Mouse (Mus musculus) midbrain, embryonic 15.5 days (tissue): Measurements from ENCODE around the gene Tbc1d22a. TPM values are rescaled to one million over a fixed set of nuclear protein-coding genes. Genes with fewer than 3 reads are reported as not detected.
A peak's percentile ranks its signal among the peaks of the same experiment; 100 is the strongest.

Source experiments
- ATAC-seq: fragments of 200-750 bp; cut with Nextera tagmentation; replicated peaks from 2 replicates; pipeline ENCODE4 v1.8.0; 2017; ENCODE audit warnings: moderate TSS enrichment
- H3K27ac ChIP-seq: fragments of 300-500 bp; sonication (generic); 2 replicates; pipeline ENCODE4 v1.5.1; 2015; ENCODE audit warnings: mild to moderate bottlenecking, inconsistent platforms
- H3K27me3 ChIP-seq: fragments of 300-500 bp; sonication (generic); replicated peaks from 2 replicates; pipeline ENCODE4 v1.6.1; 2015; ENCODE audit warnings: inconsistent platforms
- H3K36me3 ChIP-seq: fragments of 300-500 bp; sonication (generic); replicated peaks from 2 replicates; pipeline ENCODE4 v1.6.1; 2015; ENCODE audit warnings: inconsistent platforms
- H3K4me1 ChIP-seq: fragments of 300-500 bp; sonication (generic); 2 replicates; pipeline ENCODE4 v1.6.1; 2015; ENCODE audit warnings: inconsistent platforms
- H3K4me2 ChIP-seq: fragments of 300-500 bp; sonication (generic); 2 replicates; pipeline ENCODE4 v1.6.1; 2015; ENCODE audit warnings: inconsistent platforms, mild to moderate bottlenecking, moderate library complexity
- H3K4me3 ChIP-seq: fragments of 300-500 bp; sonication (generic); 2 replicates; pipeline ENCODE4 v1.5.1; 2015; ENCODE audit warnings: mild to moderate bottlenecking, inconsistent platforms
- H3K9ac ChIP-seq: fragments of 300-500 bp; sonication (generic); 2 replicates; pipeline ENCODE4 v1.6.1; 2015; ENCODE audit warnings: mild to moderate bottlenecking, inconsistent platforms
- H3K9me3 ChIP-seq: fragments of 300-500 bp; sonication (generic); 2 replicates; pipeline ENCODE4 v1.6.1; 2016; ENCODE audit warnings: inconsistent platforms
- WGBS: fragments of 180-500 bp; shearing (Covaris S2); methylation state at CpG from one replicate; pipeline ENCODE4 v1.1.7; 2015; ENCODE audit warnings: mixed read lengths; 5-methylcytosine and 5-hydroxymethylcytosine counted together
- polyA plus RNA-seq: library from polyadenylated mRNA; unstranded; fragments of >200 nt; fragmentation: Nextera tagmentation; extraction: Ambion mirVana; gene quantifications from 2 replicates; pipeline ENCODE4 v1.2.1, GENCODE M21; 2015

Tbc1d22a gene
- polyA plus RNA-seq, 1 experiment from 2014 or later, result 14.3 TPM

DNA sequence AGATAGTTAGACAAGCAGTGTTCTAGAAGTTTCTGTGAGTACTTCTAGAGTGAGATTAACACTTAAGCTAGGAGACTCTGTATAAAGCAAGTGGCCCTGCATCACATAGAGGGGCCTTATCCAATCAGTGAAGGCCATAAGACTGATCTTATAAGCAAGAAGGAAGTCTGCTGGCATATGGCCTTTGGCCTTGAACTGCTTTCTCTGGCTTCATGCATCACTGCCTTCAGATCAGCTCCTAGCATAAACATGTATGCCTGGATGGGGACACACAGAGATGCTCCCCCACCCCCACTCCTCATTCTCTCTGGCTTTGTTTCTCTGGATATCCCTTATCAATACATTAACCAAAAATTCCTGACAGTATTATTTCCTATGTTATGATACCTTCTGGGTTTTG, 218.5 kb downstream of the Tbc1d22a start:
- no peak for ATAC-seq

DNA sequence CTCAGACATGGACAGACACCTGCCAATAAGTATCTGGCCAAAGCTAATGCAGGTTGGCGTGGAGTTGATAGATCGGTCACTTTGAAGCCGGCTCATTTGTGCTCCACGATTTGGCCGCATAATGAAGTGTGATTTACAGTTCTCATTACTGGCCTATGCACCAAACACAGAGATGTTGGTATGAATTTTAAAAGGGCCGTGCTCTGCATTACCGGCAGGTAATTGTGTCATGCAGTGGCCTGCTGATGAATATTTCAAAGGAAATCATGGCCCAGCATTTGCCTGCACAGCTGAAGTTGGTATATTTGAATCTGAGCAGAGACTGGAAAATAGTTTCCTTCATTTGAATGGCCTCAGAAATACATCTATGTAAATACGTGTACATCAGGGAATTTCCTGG, 219.1 kb downstream of the Tbc1d22a start:
- peak overlapping the region; percentile 61 for H3K27ac ChIP-seq
- 56% methylated on average over 8 of the region's 8 CpGs for WGBS
- H3K4me3 ChIP-seq, result no peak overlapping the region
- peaks cover 4% of the 10 kb centered on the region; the same call in 1 of the 2 replicates for H3K4me1 ChIP-seq
- H3K27me3 ChIP-seq, result no peaks in the 10 kb centered on the region
- H3K36me3 ChIP-seq, result no peaks in the 10 kb centered on the region
- H3K9ac ChIP-seq, result no peak overlapping the region
- ATAC-seq, result 0 out of 2 replicates have a peak, but pooled peaks have one; percentile 30
- H3K4me2 ChIP-seq, result no peak overlapping the region
- H3K9me3 ChIP-seq, result no peaks in the 10 kb centered on the region

More for the DNA sequence above, 218.5 kb downstream of the Tbc1d22a start:
- peak overlapping the region; percentile 61; the same call in 1 of the 2 replicates for H3K27ac ChIP-seq
- H3K4me3 ChIP-seq, result no peak overlapping the region
- no peaks in the 10 kb centered on the region for H3K9me3 ChIP-seq
- H3K27me3 ChIP-seq, result no peaks in the 10 kb centered on the region
- no peaks in the 10 kb centered on the region for H3K36me3 ChIP-seq
- peaks cover 4% of the 10 kb centered on the region; the same call in 1 of the 2 replicates for H3K4me1 ChIP-seq
- H3K9ac ChIP-seq, result no peak overlapping the region
- no peak overlapping the region for H3K4me2 ChIP-seq

DNA sequence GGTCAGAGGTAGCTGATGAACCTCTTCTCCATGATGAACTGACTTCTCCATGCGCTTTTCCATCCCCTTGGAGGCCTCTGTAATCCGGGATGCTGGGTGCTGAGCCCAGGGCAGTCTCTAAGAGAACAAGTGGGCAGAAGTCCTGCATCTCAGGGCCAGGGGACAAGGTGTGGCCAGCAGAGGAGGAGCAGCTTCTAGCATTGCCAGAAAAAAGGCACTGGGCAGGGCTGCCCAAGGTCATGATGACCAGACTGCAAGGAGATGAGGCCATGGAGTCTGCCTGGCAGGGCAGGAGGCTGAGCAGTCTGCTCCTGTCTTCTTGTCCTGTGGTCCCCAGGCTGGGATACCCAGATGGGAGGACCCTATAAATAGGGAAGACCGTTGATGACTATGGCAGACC, 220.0 kb downstream of the Tbc1d22a start:
- Histone ChIP-seq H3K27me3 (no peaks in the 10 kb centered on the region), H3K9me3 (no peaks in the 10 kb centered on the region), H3K27ac (peak overlapping the region; percentile 46), H3K4me3 (no peak overlapping the region), H3K9ac (no peak overlapping the region), H3K4me1 (peaks cover 4% of the 10 kb centered on the region; the same call in 1 of the 2 replicates), H3K36me3 (no peaks in the 10 kb centered on the region), H3K4me2 (no peak overlapping the region)
- ATAC-seq, result no peak
- 89% methylated on average over 3 of the region's 3 CpGs for WGBS

DNA sequence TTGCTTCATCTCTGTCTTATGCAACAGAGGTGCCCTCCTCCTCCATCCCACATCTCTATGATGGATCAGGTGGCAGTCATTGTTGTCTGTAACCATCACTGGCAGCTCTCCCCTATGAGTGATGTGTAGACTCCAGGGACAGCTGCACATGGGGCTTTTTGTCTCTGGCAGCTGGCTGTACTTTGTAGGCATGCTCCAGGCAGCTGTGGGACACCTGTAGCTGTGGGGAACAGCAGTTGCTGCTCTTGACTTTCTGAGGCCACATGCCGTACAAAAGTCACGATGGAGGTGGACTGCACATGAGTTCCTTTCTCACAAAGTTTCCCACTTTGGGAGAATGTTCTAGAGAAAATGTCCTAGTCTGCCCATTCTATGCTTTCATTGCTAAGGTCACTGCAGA, 223.1 kb downstream of the Tbc1d22a start:
- ATAC-seq, result no peak
- Histone ChIP-seq H3K4me2 (no peak overlapping the region), H3K9ac (no peak overlapping the region), H3K4me1 (peaks cover 4% of the 10 kb centered on the region; the same call in 1 of the 2 replicates), H3K27ac (no peak overlapping the region), H3K9me3 (no peaks in the 10 kb centered on the region), H3K4me3 (no peak overlapping the region), H3K36me3 (no peaks in the 10 kb centered on the region), H3K27me3 (no peaks in the 10 kb centered on the region)
- 98% methylated on average over 2 of the region's 2 CpGs for WGBS

DNA sequence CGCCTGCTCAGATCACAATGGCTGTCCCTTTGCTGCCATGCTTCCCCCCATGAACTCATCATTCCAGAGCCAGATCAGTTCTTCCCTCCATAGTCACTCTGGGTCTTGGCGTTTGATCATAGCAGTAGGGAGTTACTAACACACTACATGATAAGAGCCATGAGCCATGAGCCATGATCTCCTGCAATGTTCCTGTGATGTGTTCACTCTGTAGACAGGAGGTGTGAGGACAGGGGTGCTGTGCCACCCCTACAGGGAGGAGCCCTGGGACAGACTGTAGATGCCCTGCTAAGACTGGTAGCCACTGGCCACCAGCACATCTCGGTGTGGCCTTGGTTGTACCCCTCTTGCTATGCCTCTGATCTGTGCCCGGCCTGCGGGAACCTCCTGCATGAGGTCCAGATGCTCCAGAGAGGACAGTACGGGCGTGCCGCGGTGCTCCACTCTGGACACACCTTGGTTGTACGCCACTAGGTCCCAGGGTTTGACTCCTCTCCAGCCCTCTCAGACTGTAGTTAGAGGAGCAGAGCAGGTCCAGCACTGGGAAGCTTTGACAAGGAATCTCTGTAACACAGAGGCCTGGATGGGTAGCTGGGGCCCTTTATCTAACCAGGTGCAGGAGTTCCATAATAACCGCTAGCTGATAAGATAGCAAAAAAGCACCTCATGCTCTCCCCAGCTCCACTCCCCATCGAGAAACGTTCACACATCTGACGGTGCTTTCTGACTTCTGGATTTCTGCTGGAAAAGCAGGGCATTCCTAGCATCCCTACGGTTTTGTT, 224.9 kb downstream of the Tbc1d22a start:
- H3K9ac ChIP-seq, result no peak overlapping the region
- H3K4me3 ChIP-seq, result no peak overlapping the region
- WGBS, result 96% methylated on average over 15 of the region's 15 CpGs
- ATAC-seq, result no peak
- no peak overlapping the region for H3K4me2 ChIP-seq
- no peaks in the 10 kb centered on the region for H3K9me3 ChIP-seq
- no peaks in the 10 kb centered on the region for H3K27me3 ChIP-seq
- no peak overlapping the region for H3K27ac ChIP-seq
- no peaks in the 10 kb centered on the region for H3K4me1 ChIP-seq
- H3K36me3 ChIP-seq, result no peaks in the 10 kb centered on the region

DNA sequence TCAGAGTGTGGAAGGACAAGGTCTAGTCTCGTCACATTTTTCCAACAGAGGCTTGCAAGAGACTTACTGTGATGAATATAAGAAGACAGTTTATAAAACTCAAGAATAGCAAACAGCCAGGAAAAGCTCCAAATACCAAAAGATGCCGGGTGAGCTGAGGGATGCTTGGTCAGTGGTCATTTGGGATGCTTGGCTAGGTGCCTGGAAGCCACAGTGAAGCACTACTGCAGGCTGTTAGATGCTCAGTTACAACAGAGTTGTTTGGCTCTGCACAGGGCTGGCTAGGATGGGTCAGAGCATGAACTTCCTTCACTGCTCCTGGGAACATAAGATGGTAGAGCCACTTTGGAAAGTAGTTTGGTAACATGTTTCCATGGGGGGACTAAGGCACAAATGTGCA, 230.0 kb downstream of the Tbc1d22a start:
- Histone ChIP-seq H3K27me3 (no peaks in the 10 kb centered on the region), H3K4me2 (no peak overlapping the region), H3K27ac (no peak overlapping the region), H3K4me1 (no peaks in the 10 kb centered on the region), H3K9me3 (no peaks in the 10 kb centered on the region), H3K9ac (no peak overlapping the region), H3K36me3 (no peaks in the 10 kb centered on the region), H3K4me3 (no peak overlapping the region)
- no peak for ATAC-seq
- WGBS, result 79% methylated on average over 2 of the region's 2 CpGs

DNA sequence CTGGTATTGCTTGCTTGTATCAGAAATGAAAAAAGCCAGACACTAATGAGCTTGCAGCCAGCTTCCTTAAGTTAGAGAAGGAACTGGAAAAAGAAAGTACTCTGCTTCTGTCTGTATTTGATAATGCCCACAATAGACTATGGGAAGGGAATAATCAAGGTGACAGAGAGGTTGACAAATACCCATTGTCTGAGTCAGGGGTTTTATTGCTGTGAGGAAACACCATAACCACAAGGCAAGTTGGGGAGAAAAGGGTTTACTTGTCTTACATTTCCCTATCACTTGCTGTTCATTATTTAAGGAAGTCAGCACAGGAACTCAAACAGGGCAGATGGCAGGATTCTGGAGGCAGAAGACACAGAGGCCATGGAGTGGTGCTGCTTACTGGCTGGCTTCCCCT, 231.8 kb downstream of the Tbc1d22a start:
- H3K27ac ChIP-seq, result no peak overlapping the region
- no peak overlapping the region for H3K9ac ChIP-seq
- no peaks in the 10 kb centered on the region for H3K27me3 ChIP-seq
- no peak overlapping the region for H3K4me2 ChIP-seq
- no peak for ATAC-seq
- H3K9me3 ChIP-seq, result no peaks in the 10 kb centered on the region
- H3K4me3 ChIP-seq, result no peak overlapping the region
- no peaks in the 10 kb centered on the region for H3K36me3 ChIP-seq
- no peaks in the 10 kb centered on the region for H3K4me1 ChIP-seq

DNA sequence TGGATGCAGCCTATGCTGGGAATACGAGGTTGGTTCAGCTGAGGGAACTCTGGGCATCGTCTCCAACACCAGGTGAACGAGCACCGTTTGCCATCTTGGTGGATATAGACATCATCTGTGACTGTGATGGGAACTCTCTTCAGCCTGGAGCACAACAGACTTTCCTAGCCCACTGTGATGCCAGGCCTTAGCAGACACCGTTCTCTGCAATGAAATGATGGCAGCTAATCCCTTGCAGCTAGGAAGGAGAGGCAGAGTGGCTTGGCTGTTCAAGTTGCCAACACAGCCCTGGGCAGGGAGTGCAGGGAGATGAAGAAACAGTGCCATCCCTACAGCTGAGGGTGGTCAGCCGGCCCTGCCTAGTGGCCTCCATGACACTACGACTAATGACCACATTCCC, 233.0 kb downstream of the Tbc1d22a start:
- no peaks in the 10 kb centered on the region for H3K9me3 ChIP-seq
- no peak for ATAC-seq
- no peaks in the 10 kb centered on the region for H3K4me1 ChIP-seq
- H3K27ac ChIP-seq, result no peak overlapping the region
- H3K27me3 ChIP-seq, result no peaks in the 10 kb centered on the region
- no peak overlapping the region for H3K9ac ChIP-seq
- no peaks in the 10 kb centered on the region for H3K36me3 ChIP-seq
- H3K4me3 ChIP-seq, result no peak overlapping the region
- WGBS, result 92% methylated on average over 7 of the region's 7 CpGs
- no peak overlapping the region for H3K4me2 ChIP-seq

DNA sequence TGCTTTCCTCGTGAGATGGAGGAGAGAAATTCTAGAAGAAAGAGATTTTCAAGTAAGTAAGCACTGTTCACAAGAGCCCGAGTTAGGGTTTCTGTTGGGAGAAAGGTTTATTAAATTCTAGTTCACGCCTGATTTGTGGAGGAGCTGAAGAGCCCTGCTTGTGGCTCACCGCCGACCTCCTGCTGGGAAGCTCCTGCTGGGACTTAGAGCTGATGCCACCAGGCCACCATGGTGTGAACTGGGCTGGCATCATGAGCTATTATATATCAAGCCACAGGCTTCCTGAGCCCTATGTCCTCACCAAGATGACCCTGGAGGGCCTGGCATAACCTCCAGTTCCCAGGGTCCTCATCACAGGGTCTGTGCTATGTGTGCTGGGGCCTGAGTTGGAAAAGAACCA, 235.0 kb downstream of the Tbc1d22a start:
- Histone ChIP-seq H3K9me3 (no peaks in the 10 kb centered on the region), H3K27ac (no peak overlapping the region), H3K27me3 (no peaks in the 10 kb centered on the region), H3K4me3 (no peak overlapping the region), H3K4me1 (no peaks in the 10 kb centered on the region), H3K36me3 (no peaks in the 10 kb centered on the region), H3K4me2 (no peak overlapping the region), H3K9ac (no peak overlapping the region)
- ATAC-seq, result no peak
- 76% methylated on average over 5 of the region's 5 CpGs for WGBS

DNA sequence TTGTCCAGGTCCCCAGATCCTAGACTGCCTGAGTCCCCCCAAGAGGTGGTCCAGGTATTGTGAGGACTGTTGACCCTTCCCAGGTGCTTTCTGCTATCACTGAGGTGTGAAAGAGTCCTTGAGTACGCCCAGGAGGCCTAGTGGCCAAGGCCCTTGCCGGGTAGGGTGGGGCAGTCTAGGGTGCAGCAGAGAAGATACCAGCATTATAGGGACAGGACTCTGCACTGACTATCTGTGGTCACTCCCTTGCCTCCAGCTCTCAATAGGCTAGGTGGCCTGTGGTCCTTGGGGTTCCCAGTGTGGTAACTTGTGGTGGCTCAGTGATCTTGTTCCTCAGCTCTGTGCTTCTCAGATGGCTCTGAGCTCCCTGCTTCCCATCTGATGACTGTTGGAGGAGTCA, 235.5 kb downstream of the Tbc1d22a start:
- no peak overlapping the region for H3K27ac ChIP-seq
- WGBS, result 93% methylated on average over 2 of the region's 2 CpGs
- H3K4me1 ChIP-seq, result no peaks in the 10 kb centered on the region
- H3K9ac ChIP-seq, result no peak overlapping the region
- ATAC-seq, result no peak
- no peaks in the 10 kb centered on the region for H3K36me3 ChIP-seq
- H3K4me3 ChIP-seq, result no peak overlapping the region
- H3K9me3 ChIP-seq, result no peaks in the 10 kb centered on the region
- H3K27me3 ChIP-seq, result no peaks in the 10 kb centered on the region
- H3K4me2 ChIP-seq, result no peak overlapping the region

DNA sequence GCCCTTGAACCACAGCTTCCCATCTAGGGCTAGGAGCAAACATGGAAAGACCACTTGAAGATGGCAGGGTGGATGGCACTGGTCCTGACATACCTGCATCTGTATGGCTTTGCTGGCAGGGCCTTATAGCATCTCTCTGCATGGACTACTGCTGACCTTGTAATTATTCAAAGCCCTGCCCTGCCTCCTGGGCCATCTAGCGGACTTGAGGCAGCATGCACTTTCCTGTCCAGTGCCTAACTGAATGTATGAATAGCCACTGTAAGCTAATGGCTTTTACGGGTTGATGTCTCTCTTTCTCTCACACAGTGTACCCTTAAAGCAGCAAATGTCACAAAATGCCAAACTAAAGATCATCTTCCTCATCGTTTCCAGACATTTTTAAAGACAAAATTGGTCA, 245.2 kb downstream of the Tbc1d22a start:
- Histone ChIP-seq H3K4me2 (no peak overlapping the region), H3K4me1 (peaks cover 10% of the 10 kb centered on the region), H3K27me3 (no peaks in the 10 kb centered on the region), H3K9ac (no peak overlapping the region), H3K4me3 (no peak overlapping the region), H3K9me3 (no peaks in the 10 kb centered on the region), H3K27ac (no peak overlapping the region), H3K36me3 (no peaks in the 10 kb centered on the region)
- no peak for ATAC-seq
- WGBS, result 71% methylated on average over 3 of the region's 3 CpGs

DNA sequence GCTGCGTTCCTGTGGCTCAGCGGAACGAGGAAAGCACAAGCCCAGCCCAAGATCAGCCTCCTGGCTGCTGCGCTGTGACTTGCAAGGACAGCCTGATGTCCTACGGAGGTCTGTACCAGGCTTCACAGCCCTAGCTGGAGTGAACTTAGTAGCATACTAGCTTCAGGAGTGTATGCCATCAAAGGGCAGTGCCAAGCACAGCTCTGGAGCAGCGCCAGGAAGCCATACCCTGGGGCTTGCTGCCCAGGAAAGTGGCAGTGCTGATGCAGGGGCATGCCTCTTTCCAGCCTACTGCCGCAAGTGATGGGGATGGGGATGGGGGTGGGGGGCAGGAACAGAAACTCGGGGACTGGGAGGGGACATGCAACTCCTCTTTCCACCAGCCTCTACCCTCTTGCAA, 248.4 kb downstream of the Tbc1d22a start:
- Histone ChIP-seq H3K27me3 (no peaks in the 10 kb centered on the region), H3K4me2 (no peak overlapping the region), H3K4me3 (no peak overlapping the region), H3K9ac (no peak overlapping the region), H3K36me3 (no peaks in the 10 kb centered on the region), H3K9me3 (no peaks in the 10 kb centered on the region), H3K27ac (0 out of 2 replicates have a peak overlapping the region, but pooled peaks have one; percentile 9), H3K4me1 (peaks cover 10% of the 10 kb centered on the region)
- WGBS, result 70% methylated on average over 8 of the region's 8 CpGs
- ATAC-seq, result 0 out of 2 replicates have a peak, but pooled peaks have one; percentile 9

DNA sequence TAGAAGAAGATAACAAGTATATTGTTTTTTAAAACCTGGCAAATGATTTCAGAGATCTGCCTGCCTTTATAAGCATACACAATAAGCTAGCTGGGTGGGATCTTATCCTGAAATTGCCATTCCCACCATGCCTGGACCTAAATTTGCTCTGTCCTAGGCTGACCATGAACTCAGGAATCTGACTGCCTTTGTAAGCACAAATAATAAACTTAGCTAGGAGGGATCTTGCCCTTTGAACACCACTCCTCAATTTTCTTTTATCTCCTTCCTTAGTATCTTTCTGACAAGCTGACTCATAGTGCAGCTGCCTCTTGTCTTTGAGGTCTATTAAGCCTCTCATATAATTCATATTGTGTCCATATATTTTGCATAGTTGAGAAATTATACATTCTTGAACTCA, 253.8 kb downstream of the Tbc1d22a start:
- Histone ChIP-seq H3K27ac (no peak overlapping the region), H3K36me3 (no peaks in the 10 kb centered on the region), H3K4me3 (no peak overlapping the region), H3K4me2 (no peak overlapping the region), H3K4me1 (no peaks in the 10 kb centered on the region), H3K9me3 (peaks cover 3% of the 10 kb centered on the region; the same call in 1 of the 2 replicates), H3K27me3 (no peaks in the 10 kb centered on the region), H3K9ac (no peak overlapping the region)
- ATAC-seq, result no peak
